Mouse (Mus musculus): Measurements from ENCODE around the gene Casp4.

Casp4 gene

DNA sequence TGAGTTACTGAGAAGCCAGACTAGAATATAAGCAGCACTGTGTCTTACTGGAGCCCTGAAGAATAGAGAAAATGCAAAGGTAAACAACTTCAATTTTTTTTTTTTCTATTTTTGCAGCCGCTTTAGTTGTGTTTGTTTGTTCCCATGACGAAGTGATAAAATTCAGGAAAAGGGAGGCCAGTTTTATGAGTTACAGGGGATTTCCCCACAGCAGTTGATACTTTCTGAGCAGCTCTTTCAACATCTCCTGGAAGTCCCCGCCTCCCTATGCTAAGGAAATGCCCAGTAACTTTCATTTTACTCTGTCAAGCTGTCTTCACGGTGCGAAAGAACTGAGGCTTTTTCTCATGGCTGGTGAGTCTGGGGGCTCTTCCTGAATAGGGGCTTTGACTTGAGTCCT lies at the start of gene Casp4:
TSS of gene Casp4 (plus strand) at position 268 of the 400 bp plus-strand sequence.
- DNase-seq = no peak

DNA sequence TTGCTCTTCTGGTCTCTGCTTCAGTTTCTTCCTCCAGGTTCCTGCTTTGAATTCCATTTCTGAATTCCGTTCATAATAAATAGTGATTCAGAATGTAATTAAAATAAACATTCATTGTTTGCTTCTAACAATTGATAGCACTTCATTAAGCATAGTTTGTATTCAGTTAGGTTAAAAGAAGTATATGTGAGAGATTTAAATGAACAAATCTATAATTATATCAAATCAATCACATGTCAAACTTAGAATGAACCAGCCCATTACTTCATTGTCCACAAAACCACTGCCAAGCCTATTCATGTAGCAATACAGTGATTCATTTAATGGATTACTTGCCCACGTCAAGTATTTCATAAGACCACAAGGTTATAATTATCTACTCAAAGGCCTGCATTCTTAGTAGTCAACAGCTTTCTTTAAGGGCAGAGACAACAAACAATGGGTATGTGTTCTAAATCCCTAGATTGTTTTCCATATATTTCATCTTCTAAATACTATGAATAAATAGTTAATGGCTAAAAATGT lies 44.6 kb upstream of the Casp4 start:
- no peak for DNase-seq

DNA sequence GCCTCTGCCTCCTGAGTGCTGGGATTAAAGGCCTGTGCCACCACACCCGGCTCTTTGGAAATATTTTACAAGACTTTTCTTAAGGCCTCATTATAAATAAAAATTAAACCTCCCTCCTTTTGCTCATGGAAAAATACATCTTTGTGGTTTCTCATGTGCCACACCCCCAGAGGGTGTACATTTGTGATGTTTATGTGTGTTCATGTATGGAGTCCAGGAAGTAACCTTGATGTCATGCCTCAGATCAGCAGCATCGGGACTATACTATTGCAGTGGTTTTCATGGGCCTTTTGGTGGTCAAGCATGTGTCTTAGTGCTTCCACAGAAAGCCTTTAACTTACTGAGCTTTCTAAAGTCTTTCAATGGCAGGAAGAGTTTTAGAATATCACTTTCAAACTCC lies 38.4 kb upstream of the Casp4 start:
- DNase-seq = no peak

DNA sequence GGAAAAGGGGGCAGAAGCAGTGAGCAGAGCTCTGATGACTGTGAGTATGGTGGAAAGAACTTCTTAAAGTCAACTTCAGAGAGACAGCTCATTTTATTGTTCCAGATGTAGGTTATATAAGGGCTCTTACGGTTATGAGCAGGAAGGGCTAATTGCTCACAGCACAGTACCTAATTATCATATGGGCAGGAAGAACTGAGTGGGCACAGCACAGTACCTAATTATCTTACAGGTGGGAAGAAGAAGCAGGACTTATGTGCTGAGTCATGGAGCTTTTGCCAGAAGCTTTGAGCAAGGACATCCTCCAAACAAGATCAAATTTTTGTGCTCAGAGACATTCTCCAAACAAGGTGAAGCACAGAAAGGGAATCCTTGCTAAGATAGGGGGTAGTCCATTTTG lies 37.7 kb upstream of the Casp4 start:
- DNase-seq = no peak

DNA sequence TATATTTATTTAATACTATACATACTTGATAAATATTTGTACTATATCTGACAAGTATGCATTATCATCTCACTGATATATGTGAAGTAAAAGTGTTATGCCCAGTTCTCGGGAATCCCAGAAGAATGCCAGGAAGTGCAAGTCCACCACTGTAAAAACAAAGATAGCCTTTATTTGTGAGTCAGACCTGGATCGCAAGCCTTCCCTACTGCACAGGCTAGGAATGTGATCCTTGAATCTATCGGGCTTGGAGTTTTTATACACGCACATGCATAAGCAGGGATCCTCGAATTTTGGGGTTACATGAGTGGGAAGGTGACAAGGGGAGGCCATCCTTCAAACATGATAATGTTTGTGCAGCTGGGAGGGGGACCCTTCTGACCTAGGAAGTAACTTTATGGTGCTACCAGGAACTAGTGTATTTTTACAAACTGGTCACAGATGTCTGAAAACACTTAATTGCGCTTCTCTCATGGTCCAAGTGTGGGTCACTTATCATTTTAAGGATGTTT lies 37.2 kb upstream of the Casp4 start:
- no peak for DNase-seq

DNA sequence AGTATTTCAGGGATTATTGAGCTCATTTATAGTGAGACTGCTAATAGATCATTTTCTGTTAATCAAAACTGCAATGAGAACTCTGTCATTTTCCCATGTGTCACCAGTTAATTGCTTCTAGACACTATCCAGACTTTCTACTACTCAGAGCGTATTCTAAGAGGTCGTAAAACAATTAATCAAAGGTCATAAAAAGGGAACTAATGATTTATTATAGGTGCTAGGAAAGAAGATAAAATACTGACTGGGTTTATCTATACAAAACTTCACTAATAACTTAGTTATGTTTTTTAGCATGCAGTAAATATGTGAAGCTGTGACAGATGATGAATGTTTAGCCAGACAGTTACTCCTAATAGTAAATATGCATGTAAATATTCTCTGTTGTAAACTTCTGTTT lies 22.6 kb upstream of the Casp4 start:
- DNase-seq = no peak

DNA sequence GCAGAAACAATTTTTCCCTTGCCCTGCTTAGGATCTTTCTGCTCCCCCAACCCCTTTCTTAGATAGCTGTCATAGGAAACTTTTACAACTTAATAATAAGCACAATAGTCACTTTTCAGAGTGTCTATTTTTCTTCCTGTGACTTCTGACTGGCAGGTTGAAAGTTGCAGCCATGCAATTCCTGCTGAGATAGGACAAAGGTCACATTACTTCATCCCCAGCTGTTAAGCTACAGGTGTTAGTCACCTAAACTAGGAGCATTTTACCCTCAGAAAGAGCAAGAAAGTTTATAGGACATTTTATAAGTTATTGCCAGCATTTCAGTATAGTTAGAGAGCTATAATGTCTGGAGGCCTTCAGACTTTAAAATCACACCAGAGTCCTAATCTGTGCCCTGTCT lies 22.0 kb upstream of the Casp4 start:
- DNase-seq = no peak

DNA sequence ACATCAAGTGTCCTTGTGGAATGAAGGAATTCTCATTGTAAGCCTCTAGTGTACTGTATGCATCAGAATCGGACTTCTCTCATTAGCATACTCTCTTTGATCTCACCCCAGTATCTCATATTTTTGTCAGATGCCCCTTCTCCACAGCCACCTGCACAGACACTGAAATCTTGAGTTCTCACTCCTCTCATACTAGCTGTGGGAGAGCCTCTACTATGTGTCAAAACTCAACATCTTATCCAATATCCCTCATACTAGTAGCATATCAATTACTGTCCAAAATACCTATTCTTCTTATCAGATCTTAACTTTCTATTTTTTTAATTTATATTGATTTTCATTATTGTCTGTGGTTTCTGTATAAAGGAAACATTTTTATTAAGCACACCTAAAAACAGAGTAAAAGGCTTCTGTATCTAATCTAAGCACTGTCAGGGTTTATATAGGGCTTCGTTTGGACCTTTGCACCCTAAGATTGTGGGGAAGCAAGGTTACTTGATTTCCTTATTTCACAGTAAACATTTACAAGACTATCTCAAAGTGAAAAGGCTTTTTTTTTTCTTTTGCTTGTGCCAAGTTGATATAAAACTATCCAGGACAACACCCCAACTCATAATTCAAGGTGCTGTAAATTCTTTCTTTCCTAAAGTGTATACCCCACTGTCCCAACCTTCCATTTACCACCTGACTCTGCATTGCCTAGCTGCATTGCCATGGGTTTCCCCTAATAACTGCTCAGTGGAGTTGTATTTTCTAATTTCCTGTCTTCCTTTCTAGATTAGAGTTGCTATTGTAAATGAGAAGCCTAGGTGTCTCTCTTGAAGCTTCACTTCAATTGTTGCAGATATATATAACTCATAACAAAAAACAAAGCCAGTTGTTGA lies 12.0 kb upstream of the Casp4 start:
- no peak for DNase-seq

DNA sequence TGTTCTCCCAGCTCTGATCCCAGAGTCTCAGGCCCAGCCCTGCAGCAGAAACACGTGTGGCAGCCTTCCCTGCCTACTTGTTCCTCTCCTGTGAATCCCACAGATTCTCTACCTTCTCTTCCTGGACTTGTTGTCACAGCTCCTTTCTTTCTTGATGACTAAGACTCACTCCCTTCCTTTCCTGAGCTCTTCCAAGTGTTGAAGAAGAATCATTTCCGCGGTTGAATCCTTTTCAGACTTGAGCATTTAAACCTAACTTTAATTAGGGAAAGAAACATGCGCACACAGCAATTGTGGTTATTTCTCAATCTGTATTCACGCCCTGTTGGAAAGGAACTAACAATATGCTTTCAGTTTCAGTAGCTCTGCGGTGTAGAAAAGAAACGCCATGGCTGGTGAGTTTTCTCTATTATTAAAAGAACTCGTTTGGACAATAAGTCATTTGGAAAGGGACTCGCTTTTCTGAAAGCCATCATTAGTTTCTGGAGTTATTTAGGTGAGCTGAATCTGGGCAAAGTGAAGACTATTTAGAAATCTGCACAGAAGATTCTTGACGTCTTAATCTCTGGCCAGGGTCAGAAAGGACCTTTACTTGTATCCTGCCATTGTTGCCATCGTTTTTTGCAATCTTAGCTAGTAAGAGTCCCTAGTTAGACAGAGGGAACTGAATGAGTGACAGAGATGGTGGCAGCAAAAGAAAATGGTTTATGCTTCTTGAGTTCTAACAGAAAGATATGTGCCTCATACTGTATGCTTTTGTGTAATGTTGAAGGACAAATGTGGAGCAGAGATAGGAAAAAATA lies 10.1 kb upstream of the Casp4 start, which contains the start of gene Casp1:
TSS of gene Casp1 (plus strand) at position 189 of the 803 bp plus-strand sequence.
- no peak for DNase-seq

DNA sequence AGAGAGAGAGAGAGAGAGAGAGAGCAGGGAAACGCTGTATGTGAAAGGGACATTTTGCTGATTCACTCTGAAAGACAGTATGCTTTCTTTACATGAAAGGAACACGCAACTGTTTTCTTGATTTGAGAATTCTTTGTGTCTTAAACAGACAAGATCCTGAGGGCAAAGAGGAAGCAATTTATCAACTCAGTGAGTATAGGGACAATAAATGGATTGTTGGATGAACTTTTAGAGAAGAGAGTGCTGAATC lies 9.6 kb upstream of the Casp4 start:
- DNase-seq = no peak

DNA sequence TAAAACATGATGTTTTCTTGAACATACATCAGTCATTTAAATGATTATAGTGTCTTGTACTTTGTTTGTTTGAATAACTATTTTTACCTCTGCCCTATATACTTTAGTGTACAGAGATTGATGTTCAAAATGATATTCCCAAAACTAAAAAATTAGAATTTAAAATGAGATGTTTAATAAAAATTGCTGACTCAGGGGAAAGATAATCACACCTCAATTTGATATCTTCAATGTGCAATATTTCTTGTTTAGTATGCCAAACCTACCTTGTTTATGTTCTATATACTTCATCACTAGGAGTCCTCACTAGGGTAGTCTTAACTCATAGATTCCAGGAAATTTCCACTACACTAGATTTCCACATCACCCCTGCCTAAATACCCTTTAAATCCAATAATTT lies 1.5 kb downstream of the Casp4 start:
- no peak for DNase-seq

DNA sequence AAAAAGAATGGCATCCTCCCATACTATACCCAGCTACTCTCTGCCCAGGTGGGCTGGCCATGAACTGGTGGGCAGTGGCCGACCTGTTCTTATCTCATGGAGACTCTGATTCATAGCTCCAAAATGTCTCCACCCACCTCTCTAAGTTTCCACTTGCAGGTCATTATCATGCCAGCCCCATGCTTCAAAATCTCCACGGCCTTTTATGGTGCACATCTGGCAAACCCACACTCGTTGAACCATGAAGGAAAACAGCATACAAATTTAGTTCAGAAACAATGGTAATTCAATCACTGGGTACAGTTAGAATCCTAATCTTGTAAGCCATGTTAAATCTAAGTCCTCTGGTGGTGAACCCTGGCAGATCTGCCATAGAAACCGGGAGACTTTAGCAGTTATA lies 2.8 kb downstream of the Casp4 start:
- DNase-seq = no peak

DNA sequence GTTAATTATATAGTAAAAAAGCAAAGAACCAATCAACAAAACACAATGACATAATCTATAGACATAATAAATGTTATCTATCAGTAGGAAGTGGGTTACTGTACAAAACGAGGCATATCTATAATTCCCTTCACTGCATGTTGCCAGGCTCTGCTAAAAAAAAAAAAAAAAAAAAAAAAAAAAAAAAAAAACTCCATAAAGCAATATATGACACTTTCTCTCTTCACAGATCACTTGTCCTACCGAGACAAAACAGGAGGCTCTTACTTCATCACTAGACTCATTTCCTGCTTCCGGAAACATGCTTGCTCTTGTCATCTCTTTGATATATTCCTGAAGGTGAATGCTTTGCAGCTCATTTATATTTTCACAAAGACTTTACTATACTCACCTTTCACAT lies 19.6 kb downstream of the Casp4 start:
- DNase-seq = no peak

DNA sequence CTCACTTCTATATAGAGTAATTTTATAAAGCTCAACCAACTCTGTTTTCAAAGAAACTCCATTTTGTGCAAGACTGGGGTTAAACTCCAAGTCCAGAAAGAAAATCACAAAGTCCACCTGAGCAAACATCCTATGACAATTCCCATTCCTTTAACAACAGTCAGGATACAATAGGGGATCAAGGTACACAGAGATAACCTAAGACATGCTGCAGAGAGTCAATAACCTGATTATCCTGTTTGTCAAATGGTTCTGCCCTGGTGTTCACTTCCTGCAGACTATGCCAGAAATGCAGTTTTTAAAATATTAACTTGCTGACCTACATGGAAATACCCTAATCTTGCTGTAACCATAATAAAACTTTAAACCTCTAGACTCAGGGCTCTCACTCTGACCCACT lies 23.8 kb downstream of the Casp4 start:
- DNase-seq = no peak

DNA sequence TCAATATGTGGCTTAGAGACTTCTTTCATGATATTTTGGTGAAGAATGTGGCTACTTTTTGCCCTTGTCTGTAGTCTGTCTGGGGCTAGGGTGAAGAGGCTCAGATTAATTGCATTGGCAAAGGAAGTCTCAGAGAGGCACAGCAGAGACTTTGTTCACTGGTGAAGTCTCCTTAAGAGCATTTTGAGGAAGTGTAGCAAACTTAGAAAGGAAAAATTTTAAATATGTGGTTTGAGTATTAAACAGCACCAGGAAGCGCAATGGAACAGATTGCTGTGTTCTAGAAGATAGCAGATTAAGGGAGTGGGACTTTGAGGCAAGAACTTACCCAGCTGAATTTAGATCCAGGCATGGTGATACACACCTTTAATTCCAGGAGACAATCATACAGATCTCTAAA lies 24.8 kb downstream of the Casp4 start:
- DNase-seq = no peak

DNA sequence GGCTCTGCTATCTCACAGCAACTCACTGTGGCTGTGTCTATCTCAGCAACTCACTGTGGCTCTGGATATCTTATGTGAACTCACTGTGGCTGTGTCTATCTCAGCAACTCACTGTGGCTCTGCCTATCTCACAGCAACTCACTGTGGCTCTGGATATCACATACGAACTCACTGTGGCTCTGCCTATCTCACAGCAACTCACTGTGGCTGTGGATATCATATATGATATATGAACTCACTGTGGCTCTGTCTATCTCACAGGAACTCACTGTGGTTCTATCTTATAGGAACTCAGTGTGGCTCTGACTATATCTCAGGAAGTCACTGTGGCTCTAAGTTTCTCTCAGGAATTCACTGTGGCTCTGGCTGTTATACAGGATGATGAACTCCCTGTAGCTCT lies 34.5 kb downstream of the Casp4 start:
- no peak for DNase-seq

DNA sequence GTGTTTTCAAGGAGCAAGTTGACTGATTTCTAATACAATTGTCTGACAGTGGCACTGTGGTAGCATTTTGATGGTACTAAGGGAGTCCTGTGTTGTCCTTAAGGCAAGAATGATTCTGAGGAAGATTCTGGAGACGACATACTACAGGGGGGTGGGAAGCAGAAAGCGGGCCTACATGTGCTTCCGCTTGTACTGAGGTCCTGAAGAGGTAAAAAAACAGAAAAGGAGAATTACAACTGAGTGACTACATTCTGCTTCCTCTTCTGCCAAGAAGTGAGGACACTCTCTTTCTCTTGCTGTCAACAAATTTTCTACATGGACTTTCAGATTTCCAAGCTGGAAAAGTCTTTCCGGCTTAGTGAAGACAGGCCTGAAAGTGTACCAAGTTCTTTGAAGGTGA lies 35.5 kb downstream of the Casp4 start:
- no peak for DNase-seq

DNA sequence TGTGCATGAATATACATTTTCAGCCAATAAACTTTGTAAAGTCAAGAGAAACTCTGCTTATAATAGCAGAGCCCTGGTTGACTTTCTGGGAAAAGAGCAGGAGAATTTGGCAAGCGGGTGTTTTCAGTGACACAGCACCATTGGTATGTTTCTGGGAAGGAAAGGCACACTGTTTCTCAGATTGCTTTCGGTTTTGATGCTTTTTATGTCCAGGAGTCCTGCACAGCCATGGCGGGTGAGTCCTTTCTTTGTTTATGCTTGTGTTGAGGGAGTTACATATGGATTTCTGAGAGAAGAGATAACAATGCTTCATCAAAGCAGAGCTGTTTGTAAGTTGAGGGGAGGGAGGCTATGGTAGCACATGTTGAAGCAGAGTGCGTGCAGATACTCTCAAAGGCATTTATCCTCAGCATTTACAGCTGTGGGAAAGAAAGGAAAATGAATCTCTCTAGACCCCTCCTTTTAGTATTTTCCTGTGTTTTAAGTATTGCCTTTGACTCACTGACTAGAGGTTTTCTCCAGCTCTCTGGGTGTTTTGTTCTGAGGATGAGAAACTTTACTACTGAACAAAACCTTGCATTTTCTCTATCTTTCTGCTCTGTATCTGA lies 36.8 kb downstream of the Casp4 start, which contains the start of gene Casp12:
TSS of gene Casp12 (plus strand) at position 140 of the 608 bp plus-strand sequence.
- no peak for DNase-seq

DNA sequence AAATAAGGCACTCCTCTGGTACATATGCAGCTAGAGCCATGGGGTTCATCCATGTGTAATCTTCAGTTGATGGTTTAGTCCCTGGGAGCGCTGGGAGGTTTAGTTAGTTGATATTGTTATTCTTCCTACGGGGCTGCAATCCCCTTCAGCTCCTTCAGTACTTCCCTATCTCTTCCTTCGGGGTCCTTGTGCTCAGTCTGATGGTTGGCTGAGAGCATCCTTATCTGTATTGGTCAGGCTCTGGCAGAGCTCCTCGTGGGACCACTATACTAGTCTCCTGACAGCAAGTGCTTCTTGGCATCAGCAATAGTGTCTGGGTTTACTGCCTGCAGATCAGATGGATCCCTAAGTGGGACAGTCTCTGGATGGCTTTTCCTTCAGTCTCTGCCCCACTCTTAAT lies 38.8 kb downstream of the Casp4 start:
- DNase-seq = no peak

DNA sequence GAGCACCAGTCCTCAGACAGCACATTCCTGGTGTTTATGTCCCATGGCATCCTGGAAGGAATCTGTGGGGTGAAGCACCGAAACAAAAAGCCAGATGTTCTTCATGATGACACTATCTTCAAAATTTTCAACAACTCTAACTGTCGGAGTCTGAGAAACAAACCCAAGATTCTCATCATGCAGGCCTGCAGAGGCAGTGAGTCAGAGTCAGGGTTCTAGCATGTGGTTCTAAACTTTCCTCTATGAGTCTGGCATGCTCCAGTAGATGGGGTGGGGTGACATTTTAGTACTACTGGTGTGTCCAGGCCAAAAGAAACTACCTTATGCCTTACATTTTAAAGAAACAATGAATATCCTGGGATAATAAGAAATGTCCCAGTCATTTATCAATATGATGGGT lies 45.0 kb downstream of the Casp4 start:
- no peak for DNase-seq

DNA sequence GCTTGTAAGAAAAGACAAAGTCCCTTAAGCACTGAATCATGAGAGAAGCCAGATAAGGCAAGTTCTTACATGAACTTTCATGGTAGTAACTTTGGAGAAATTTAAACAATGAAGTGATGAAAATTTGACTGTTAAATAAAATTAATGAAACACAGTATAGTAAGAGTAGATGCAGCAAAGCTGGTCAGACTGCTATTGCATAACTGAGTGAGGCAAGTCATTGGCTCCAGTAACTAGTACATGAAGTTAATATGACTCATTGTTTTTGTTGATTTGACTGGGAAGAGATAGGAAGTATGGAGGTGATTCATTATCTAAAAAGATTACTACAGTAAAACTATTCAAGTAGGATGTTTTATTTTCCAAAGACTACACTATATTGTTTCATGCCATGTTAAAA lies 48.2 kb downstream of the Casp4 start:
- DNase-seq = no peak
